Mouse (Mus musculus) C2C12 (cell line): ENCODE measurements around the gene Dhx57.

Source experiments
- MAX ChIP-seq: IDR thresholded peaks from one replicate; pipeline ENCODE4 v1.6.1; 2011; ENCODE audit warnings: mild to moderate bottlenecking, control low read depth
- USF1 ChIP-seq: IDR thresholded peaks from one replicate; pipeline ENCODE4 v1.6.1; 2011; ENCODE audit warnings: low read depth, mild to moderate bottlenecking, control low read depth, moderate library complexity

- TF ChIP-seq USF1 (no peak), MAX (no peak)
These were observed 42.1 kb upstream of the Dhx57 start for GRCm38 (mm10) chr17:80332386-80332785.
